Mouse (Mus musculus) ES-E14 (cell line): ENCODE results near the gene Cep63. TPM values are rescaled to one million over a fixed set of nuclear protein-coding genes. Genes with fewer than 3 reads are reported as not detected.

Source experiments
- DNase-seq: peaks from one replicate; pipeline ENCODE4 v3.0.0-alpha.2; 2013; ENCODE audit warnings: low read depth, low spot score
- H3K27ac ChIP-seq: 2 replicates; pipeline ENCODE4 v1.5.1; 2012; ENCODE audit warnings: low read depth, mild to moderate bottlenecking, low read length, moderate library complexity, mixed read lengths; ENCODE audit not compliant: poor library complexity, insufficient read depth, severe bottlenecking
- H3K36me3 ChIP-seq: 2 replicates; pipeline ENCODE4 v1.6.1; 2012; ENCODE audit warnings: mild to moderate bottlenecking, low read length, moderate library complexity, mixed read lengths; ENCODE audit not compliant: control insufficient read depth, poor library complexity, insufficient read depth, severe bottlenecking
- H3K4me1 ChIP-seq, 2 experiments: fragments of 150-350 bp in 1 of 2; sonication (generic) in 1 of 2; 2 replicates each; pipeline ENCODE4 v1.6.1; 2012; ENCODE audit warnings: low read length in 2 of 2, mild to moderate bottlenecking in 1 of 2, mixed read lengths in 1 of 2; ENCODE audit not compliant: control insufficient read depth in 2 of 2, insufficient read depth in 2 of 2, poor library complexity in 1 of 2
- H3K4me3 ChIP-seq, 2 experiments: fragments of 150-350 bp in 1 of 2; sonication (generic) in 1 of 2; 2 replicates each; pipeline ENCODE4 v1.5.1; 2012; ENCODE audit warnings: low read length in 2 of 2, low read depth in 1 of 2, mild to moderate bottlenecking in 1 of 2, mixed read lengths in 1 of 2; ENCODE audit not compliant: insufficient read depth in 1 of 2, poor library complexity in 1 of 2, severe bottlenecking in 1 of 2
- H3K9ac ChIP-seq: 2 replicates; pipeline ENCODE4 v1.6.1; 2012; ENCODE audit warnings: low read depth, mild to moderate bottlenecking, low read length, mixed read lengths; ENCODE audit not compliant: poor library complexity, insufficient read depth, severe bottlenecking
- H3K9me3 ChIP-seq: fragments of 150-350 bp; sonication (generic); 2 replicates; pipeline ENCODE4 v1.6.1; 2012; ENCODE audit warnings: low read depth, mild to moderate bottlenecking, low read length; ENCODE audit not compliant: control insufficient read depth, insufficient read depth
- CHD2 ChIP-seq: IDR thresholded peaks from 2 replicates; pipeline ENCODE4 v1.6.1; 2014; ENCODE audit warnings: mild to moderate bottlenecking, low read depth, low read length, inconsistent platforms
- HCFC1 ChIP-seq: IDR thresholded peaks from 2 replicates; pipeline ENCODE4 v1.6.1; 2012; ENCODE audit warnings: low read length, inconsistent platforms, borderline replicate concordance; ENCODE audit not compliant: insufficient read depth
- MAFK ChIP-seq: IDR thresholded peaks from 2 replicates; pipeline ENCODE4 v1.6.1; 2014; ENCODE audit warnings: mild to moderate bottlenecking, low read depth, low read length, inconsistent platforms; ENCODE audit not compliant: insufficient read depth
- ZC3H11A ChIP-seq: IDR thresholded peaks from 2 replicates; pipeline ENCODE4 v1.6.1; 2012; ENCODE audit warnings: low read depth, mild to moderate bottlenecking, inconsistent platforms, low read length, borderline replicate concordance
- ZNF384 ChIP-seq: IDR thresholded peaks from 2 replicates; pipeline ENCODE4 v1.6.1; 2012; ENCODE audit warnings: low read depth, low read length, inconsistent platforms
- in situ Hi-C, 2 experiments: fragments of 600-800 bp; cut with MboI; formaldehyde crosslinking; loops; one replicate each; pipeline ENCODE4 v1.15.1; 2025; ENCODE audit warnings: low sequenced_read_pairs in 2 of 2, inconsistent platforms in 1 of 2; ENCODE audit not compliant: unreplicated experiment in 2 of 2
- total RNA-seq: library from RNA; depleted of rRNA; stranded (reverse); fragments of 300-350 nt; gene quantifications from 2 replicates; pipeline ENCODE4 v1.2.3, GENCODE M21; 2012

The Cep63 gene
- total RNA-seq, 1 experiment: 26.1 TPM

GRCm38 (mm10) chr9:102609221-102609620, 17.1 kb downstream of the Cep63 start:
- DNase-seq: no peak
- Histone ChIP-seq H3K9ac (no peak overlapping the region), H3K4me3 (no peak overlapping the region), H3K4me1 (no peaks in the 10 kb centered on the region), H3K27ac (no peak overlapping the region), H3K9me3 (no peaks in the 10 kb centered on the region), H3K36me3 (peaks cover 8% of the 10 kb centered on the region; the same call in 1 of the 2 replicates)
- in situ Hi-C loops: no loop called here
- no peak for TF ChIP-seq ZC3H11A
- no peak for TF ChIP-seq CHD2
- TF ChIP-seq HCFC1: no peak
- TF ChIP-seq MAFK: no peak
- TF ChIP-seq ZNF384: no peak

GRCm38 (mm10) chr9:102607471-102607870, 18.9 kb downstream of the Cep63 start:
- no peak overlapping the region for H3K4me3 ChIP-seq
- H3K4me1 ChIP-seq: no peaks in the 10 kb centered on the region
- no peak for DNase-seq
- H3K36me3 ChIP-seq: peaks cover 9% of the 10 kb centered on the region
- in situ Hi-C loops: no loop called here
- no peaks in the 10 kb centered on the region for H3K9me3 ChIP-seq
- H3K9ac ChIP-seq: no peak overlapping the region
- no peak for TF ChIP-seq ZC3H11A
- no peak for TF ChIP-seq MAFK
- TF ChIP-seq HCFC1: no peak
- TF ChIP-seq ZNF384: no peak
- no peak overlapping the region for H3K27ac ChIP-seq

- DNase-seq: no peak
- Histone ChIP-seq H3K4me3 (no peak overlapping the region), H3K36me3 (peaks cover 9% of the 10 kb centered on the region), H3K4me1 (no peaks in the 10 kb centered on the region), H3K9me3 (no peaks in the 10 kb centered on the region), H3K27ac (no peak overlapping the region), H3K9ac (no peak overlapping the region)
- TF ChIP-seq CHD2 (no peak), HCFC1 (no peak), ZC3H11A (no peak), MAFK (no peak), ZNF384 (no peak)
- in situ Hi-C loops: no loop called here
These were observed 21.2 kb downstream of the Cep63 start for GRCm38 (mm10) chr9:102605162-102605561.

GRCm38 (mm10) chr9:102601666-102602065, 24.7 kb downstream of the Cep63 start:
- Histone ChIP-seq H3K9ac (no peak overlapping the region), H3K36me3 (peaks cover 3% of the 10 kb centered on the region; the same call in 1 of the 2 replicates), H3K27ac (no peak overlapping the region), H3K9me3 (no peaks in the 10 kb centered on the region), H3K4me3 (no peak overlapping the region), H3K4me1 (no peaks in the 10 kb centered on the region)
- in situ Hi-C loops: no loop called here
- no peak for DNase-seq
- TF ChIP-seq ZC3H11A (no peak), MAFK (no peak), ZNF384 (no peak), HCFC1 (no peak)

- in situ Hi-C loops: no loop called here
- H3K9ac ChIP-seq: no peak overlapping the region
- H3K9me3 ChIP-seq: no peaks in the 10 kb centered on the region
- DNase-seq: no peak
- peaks cover 3% of the 10 kb centered on the region; the same call in 1 of the 2 replicates for H3K36me3 ChIP-seq
- H3K27ac ChIP-seq: no peak overlapping the region
- no peak overlapping the region for H3K4me3 ChIP-seq
- no peaks in the 10 kb centered on the region for H3K4me1 ChIP-seq
- TF ChIP-seq HCFC1: no peak
- no peak for TF ChIP-seq CHD2
- TF ChIP-seq MAFK: no peak
- TF ChIP-seq ZNF384: no peak
- no peak for TF ChIP-seq ZC3H11A
These were observed 25.1 kb downstream of the Cep63 start for GRCm38 (mm10) chr9:102601187-102601586.
